Mouse (Mus musculus) adrenal gland, postnatal 25 days (tissue): ENCODE measurements around the gene Stard3. TPM values are rescaled to one million over a fixed set of nuclear protein-coding genes. Genes with fewer than 3 reads are reported as not detected.

Experiments used
- DNase-seq: peaks from one replicate; pipeline ENCODE4 v3.0.0; 2021; ENCODE audit warnings: mixed read lengths
- total RNA-seq: library from RNA; stranded (reverse); gene quantifications from 2 replicates; pipeline ENCODE4 v1.2.3, GENCODE M21; 2021

The Stard3 gene
- total RNA-seq, 1 experiment from 2014 or later, result 23.6 TPM

DNA sequence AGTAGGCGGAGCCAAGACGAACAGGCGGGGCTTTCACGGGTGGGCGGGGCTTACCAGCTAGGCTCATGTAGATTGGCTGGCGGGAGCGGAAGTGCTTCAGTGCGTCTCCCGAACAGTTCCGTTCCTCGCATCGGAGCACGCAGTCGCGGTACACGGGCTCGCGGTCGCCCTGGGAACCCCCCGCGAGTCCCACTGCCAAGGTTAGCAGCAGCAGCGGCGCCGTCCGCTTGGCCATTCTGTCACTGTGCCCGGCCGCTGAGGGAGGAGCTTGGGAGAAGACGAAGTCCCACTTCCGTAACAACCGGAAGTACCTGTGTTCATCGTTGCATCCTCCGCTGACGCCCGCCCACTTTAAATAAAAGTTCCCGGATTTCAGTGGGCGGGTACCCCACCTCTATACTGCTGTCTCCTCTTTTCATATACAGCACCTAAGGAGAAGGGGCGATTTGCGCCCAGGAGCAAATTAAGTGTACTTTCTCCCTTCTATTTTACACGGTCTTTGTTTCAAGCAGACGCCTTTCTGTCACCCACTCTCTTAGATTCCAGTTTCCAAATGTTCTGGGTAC, 42.1 kb downstream of the Stard3 start, which contains the start of gene Pgap3:
Gene Pgap3, minus strand, starts transcription at position 330 of the 566 bp plus-strand sequence.
- peak; percentile 83 for DNase-seq

GRCm38 (mm10) chr11:98400816-98401215, 42.6 kb downstream of the Stard3 start:
- no peak for DNase-seq

- DNase-seq, result no peak
Measured at GRCm38 (mm10) chr11:98406621-98407020, 48.5 kb downstream of the Stard3 start.

GRCm38 (mm10) chr11:98408872-98409271, 50.7 kb downstream of the Stard3 start:
- no peak for DNase-seq

- DNase-seq, result no peak
Measured at GRCm38 (mm10) chr11:98409341-98409822, 51.2 kb downstream of the Stard3 start.

DNA sequence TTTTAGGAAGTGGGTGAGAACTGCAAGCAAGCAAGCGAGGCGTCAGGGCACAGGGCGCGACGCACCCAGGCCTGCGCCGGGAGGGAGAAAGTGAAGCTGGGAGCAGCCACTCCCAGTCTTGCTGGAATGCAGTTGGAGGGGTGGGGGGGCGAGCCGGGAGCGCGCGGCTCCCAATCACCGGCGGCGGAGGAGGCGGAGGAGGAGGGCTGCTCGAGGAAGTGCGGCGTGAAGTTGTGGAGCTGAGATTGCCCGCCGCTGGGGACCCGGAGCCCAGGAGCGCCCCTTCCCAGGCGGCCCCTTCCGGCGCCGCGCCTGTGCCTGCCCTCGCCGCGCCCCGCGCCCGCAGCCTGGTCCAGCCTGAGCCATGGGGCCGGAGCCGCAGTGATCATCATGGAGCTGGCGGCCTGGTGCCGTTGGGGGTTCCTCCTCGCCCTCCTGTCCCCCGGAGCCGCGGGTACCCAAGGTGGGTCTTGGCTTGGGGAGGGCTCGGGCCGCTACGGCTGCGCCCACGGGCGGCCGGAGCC, 54.2 kb downstream of the Stard3 start, which contains the start of gene Erbb2:
Gene Erbb2, plus strand, starts transcription at position 198 of the 524 bp plus-strand sequence.
- peak; percentile 72 for DNase-seq

DNA sequence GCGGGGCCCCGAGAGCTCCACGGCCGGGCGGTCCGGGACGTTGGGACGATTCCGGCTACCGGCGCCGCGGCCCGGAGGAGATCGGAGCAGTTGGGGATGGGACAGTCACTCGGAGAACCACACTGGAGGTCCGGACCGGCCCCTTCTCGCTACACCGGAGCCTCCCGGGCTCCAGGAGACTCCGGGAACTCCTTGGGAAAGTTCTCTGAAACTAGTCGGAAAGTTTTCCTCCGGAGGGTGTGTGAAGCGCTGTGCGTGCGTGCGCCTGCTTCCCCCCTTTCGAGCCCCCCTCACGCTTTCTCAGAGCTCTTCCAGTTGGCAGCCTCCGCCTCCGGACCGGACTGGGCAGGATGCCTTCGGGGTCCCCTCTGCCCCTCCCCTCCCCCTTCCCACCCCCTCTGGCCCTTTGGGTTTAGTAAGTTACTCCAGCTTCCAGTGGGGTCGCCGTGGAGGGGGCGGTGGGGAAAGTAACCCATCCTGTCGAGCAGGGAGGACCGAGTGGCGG, 54.7 kb downstream of the Stard3 start:
- DNase-seq, result no peak

DNA sequence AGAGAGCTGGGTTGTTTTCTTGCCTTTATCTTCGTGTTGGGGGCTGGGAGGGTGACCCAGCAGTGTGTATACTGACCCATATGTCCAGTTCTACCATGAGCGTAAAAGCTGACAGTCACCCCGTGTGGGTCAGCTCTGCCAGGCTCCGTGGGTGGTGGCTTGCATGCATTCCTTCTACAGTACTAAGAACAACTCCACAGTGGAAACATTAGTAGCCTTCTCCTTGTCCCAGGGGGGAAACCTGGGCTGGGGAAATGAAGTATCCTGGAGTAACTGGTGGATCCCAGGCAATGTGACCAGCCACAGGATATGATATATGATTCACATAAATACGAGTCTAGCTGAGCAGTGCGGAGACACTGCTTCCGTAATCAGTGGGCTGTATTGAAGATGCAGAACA, 55.6 kb downstream of the Stard3 start:
- no peak for DNase-seq

DNA sequence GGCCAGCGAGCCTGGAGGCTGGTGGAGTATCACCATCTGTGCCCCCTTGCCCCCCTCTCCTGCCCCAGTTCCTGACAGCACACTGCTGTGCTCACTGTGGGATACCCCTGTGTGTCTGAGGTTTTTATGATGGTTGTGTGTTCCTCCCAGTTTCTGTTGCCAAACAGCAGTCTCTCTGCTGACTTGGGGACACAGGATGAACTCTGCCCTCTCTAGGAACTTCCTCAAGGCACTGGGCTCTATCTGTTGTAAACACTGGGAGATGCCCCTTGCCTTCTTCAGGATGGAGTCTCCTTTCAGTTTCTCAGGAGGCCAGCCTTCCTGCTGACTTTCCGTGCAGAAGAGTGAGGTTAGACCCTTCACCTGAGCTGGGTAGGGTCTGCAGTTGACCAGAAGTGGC, 56.0 kb downstream of the Stard3 start:
- no peak for DNase-seq

GRCm38 (mm10) chr11:98417074-98417473, 58.9 kb downstream of the Stard3 start:
- no peak for DNase-seq

DNA sequence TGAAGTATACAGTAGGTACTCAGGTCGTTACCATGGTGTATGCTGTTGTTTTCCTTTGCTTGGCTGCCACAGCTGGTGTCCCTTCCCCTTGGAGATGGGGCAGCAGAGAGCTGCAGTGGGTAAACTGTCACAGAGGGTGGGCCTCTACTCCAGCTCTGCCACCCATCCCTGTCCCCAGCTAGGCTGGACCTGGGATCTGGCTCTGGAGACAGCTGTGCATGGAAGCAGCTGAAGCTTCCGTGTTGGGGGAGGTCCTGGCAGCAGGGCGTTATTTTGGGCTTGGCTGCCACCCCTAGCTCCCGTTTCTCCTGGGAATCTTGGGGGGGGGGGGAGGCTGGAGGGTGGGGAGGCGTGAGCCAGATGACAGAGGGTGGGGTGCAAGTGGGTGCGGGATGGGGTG, 60.1 kb downstream of the Stard3 start:
- no peak for DNase-seq

- DNase-seq, result no peak
Measured at GRCm38 (mm10) chr11:98418939-98419547, 60.9 kb downstream of the Stard3 start.

DNA sequence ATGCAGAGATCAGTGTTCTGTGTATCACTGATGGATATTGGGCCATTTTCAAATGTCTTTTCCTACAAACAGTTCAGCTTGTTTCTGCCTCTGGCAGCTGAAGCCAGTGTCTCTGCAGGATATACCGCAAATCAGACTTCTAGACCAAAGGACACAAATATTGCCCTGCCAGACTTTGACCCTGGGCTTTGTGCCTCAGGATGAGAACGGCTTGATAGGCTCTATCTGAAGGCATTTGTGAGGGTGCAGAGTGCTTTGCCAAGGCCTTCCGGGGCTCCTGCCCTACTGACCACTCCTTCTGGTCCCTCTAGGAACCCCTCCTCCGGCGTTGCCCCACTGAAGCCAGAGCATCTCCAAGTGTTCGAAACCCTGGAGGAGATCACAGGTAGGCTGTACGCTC, 68.4 kb downstream of the Stard3 start:
- DNase-seq, result no peak

- DNase-seq, result no peak
Measured at GRCm38 (mm10) chr11:98428436-98428835, 70.3 kb downstream of the Stard3 start.

Other genes with a start within 250 kb of the Stard3 start
- gene Fbxl20, start 208.0 kb upstream of the Stard3 start, total RNA-seq, result 27.0 and 41.7 TPM in 2 replicates
- 75.4 and 86.1 TPM in 2 replicates for gene Med1, start 165.1 kb upstream of the Stard3 start, total RNA-seq
- 49.5 and 51.7 TPM in 2 replicates for gene Cdk12, start 155.3 kb upstream of the Stard3 start, total RNA-seq
- not detected in 2 replicates for gene Neurod2, start 28.7 kb upstream of the Stard3 start, total RNA-seq
- 0.24 TPM in 1 of 2 replicates, not detected in the other for gene Ppp1r1b, start 10.0 kb upstream of the Stard3 start, total RNA-seq
- 0.91 TPM in 1 of 2 replicates, not detected in the other for gene Tcap, start 25.4 kb downstream of the Stard3 start, total RNA-seq
- gene Pnmt, start 28.1 kb downstream of the Stard3 start, total RNA-seq, result 458 and 547 TPM in 2 replicates
- 3.6 and 6.5 TPM in 2 replicates for gene Pgap3, start 42.1 kb downstream of the Stard3 start, total RNA-seq
- gene Erbb2, start 54.1 kb downstream of the Stard3 start, total RNA-seq, result 3.8 and 6.2 TPM in 2 replicates
- gene Mien1, start 80.6 kb downstream of the Stard3 start, total RNA-seq, result 80.3 and 84.7 TPM in 2 replicates
- gene Grb7, start 88.0 kb downstream of the Stard3 start, total RNA-seq, result 1.0 TPM in 1 of 2 replicates, not detected in the other
- 0.30 TPM in 1 of 2 replicates, not detected in the other for gene Ikzf3, start 187.7 kb downstream of the Stard3 start, total RNA-seq
- 0.70 TPM in 1 of 2 replicates, not detected in the other for gene Zpbp2, start 192.7 kb downstream of the Stard3 start, total RNA-seq
- 96.8 and 98.6 TPM in 2 replicates for gene Ormdl3, start 229.0 kb downstream of the Stard3 start, total RNA-seq
- gene Lrrc3c, start 239.9 kb downstream of the Stard3 start, total RNA-seq, result not detected in 2 replicates